Mouse (Mus musculus) lung, embryonic 14.5 days (tissue): ENCODE measurements at regions not wholly inside any gene's neighbourhood (a gene's known extent, or its start where the extent isn't known, plus 50 kb on each side); places are given as distances from the start of the nearest gene placed in this dataset.

Experiments
- ATAC-seq: fragments of 200-750 bp; cut with Nextera tagmentation; 2 replicates; pipeline ENCODE4 v1.8.0; 2017; ENCODE audit warnings: mild to moderate bottlenecking, moderate TSS enrichment, moderate library complexity; ENCODE audit not compliant: insufficient read depth
- DNase-seq: peaks from one replicate; pipeline ENCODE4 v3.0.0-alpha.2; 2015
- H3K27ac ChIP-seq: fragments of 300-500 bp; sonication (generic); 2 replicates; pipeline ENCODE4 v1.5.1; 2014; ENCODE audit warnings: low read depth, mild to moderate bottlenecking, moderate library complexity
- H3K27me3 ChIP-seq: fragments of 300-500 bp; sonication (generic); 2 replicates; pipeline ENCODE4 v1.6.1; 2014; ENCODE audit warnings: low read length, control low read depth; ENCODE audit not compliant: insufficient read depth
- H3K36me3 ChIP-seq: fragments of 300-500 bp; sonication (generic); 2 replicates; pipeline ENCODE4 v1.6.1; 2014; ENCODE audit warnings: control low read depth; ENCODE audit not compliant: insufficient read depth
- H3K4me1 ChIP-seq: fragments of 300-500 bp; sonication (generic); 2 replicates; pipeline ENCODE4 v1.6.1; 2014; ENCODE audit warnings: antibody characterized with exemption, control low read depth; ENCODE audit not compliant: insufficient read depth
- H3K4me2 ChIP-seq: fragments of 300-500 bp; sonication (generic); 2 replicates; pipeline ENCODE4 v1.6.1; 2014; ENCODE audit warnings: mild to moderate bottlenecking
- H3K4me3 ChIP-seq: fragments of 300-500 bp; sonication (generic); 2 replicates; pipeline ENCODE4 v1.5.1; 2014; ENCODE audit warnings: low read depth, low read length
- H3K9ac ChIP-seq: fragments of 300-500 bp; sonication (generic); 2 replicates; pipeline ENCODE4 v1.6.1; 2014
- H3K9me3 ChIP-seq: fragments of 300-500 bp; sonication (generic); 2 replicates; pipeline ENCODE4 v1.6.1; 2016; ENCODE audit warnings: low read depth, low read length, control low read depth
- CTCF ChIP-seq: IDR thresholded peaks from 2 replicates; pipeline ENCODE4 v1.5.1; 2016; ENCODE audit warnings: antibody characterized with exemption, low read depth
- WGBS: fragments of 180-500 bp; shearing (Covaris S2); extraction: QIAGEN DNeasy Blood & Tissue Kit; methylation state at CpG from one replicate; pipeline ENCODE4 v1.1.7; 2014; 5-methylcytosine and 5-hydroxymethylcytosine counted together

GRCm38 (mm10) chr12:25312390-25312789 is 215.4 kb upstream of the Id2 start:
- DNase-seq, result peak; percentile 66
- Histone ChIP-seq H3K4me3 (no peak overlapping the region), H3K9ac (no peak overlapping the region), H3K27me3 (no peaks in the 10 kb centered on the region), H3K4me1 (peaks cover 7% of the 10 kb centered on the region), H3K9me3 (no peaks in the 10 kb centered on the region), H3K4me2 (no peak overlapping the region), H3K27ac (peak overlapping the region; percentile 30; the same call in 1 of the 2 replicates), H3K36me3 (no peaks in the 10 kb centered on the region)
- TF ChIP-seq CTCF, result no peak
- WGBS, result 69% methylated on average over 2 of the region's 2 CpGs
- no peak for ATAC-seq

GRCm38 (mm10) chr12:25311728-25312127 is 214.8 kb upstream of the Id2 start:
- Histone ChIP-seq H3K27me3 (no peaks in the 10 kb centered on the region), H3K9ac (no peak overlapping the region), H3K4me1 (peaks cover 7% of the 10 kb centered on the region), H3K27ac (0 out of 2 replicates have a peak overlapping the region, but pooled peaks have one; percentile 30), H3K9me3 (no peaks in the 10 kb centered on the region), H3K4me3 (no peak overlapping the region), H3K36me3 (no peaks in the 10 kb centered on the region), H3K4me2 (no peak overlapping the region)
- ATAC-seq (no peak), DNase-seq (no peak)
- no peak for TF ChIP-seq CTCF
- WGBS, result 89% methylated on average over 7 of the region's 7 CpGs

GRCm38 (mm10) chr12:25310293-25310946 is 213.5 kb upstream of the Id2 start:
- ATAC-seq (peak; percentile 49; the same call in 1 of the 2 replicates), DNase-seq (peak; percentile 69)

GRCm38 (mm10) chr12:25309234-25309633 is 212.3 kb upstream of the Id2 start:
- Histone ChIP-seq H3K27ac (no peak overlapping the region), H3K27me3 (no peaks in the 10 kb centered on the region), H3K36me3 (no peaks in the 10 kb centered on the region), H3K4me1 (peaks cover 7% of the 10 kb centered on the region), H3K4me2 (no peak overlapping the region), H3K9ac (no peak overlapping the region), H3K9me3 (no peaks in the 10 kb centered on the region), H3K4me3 (no peak overlapping the region)
- no peak for TF ChIP-seq CTCF
- 95% methylated on average over 6 of the region's 6 CpGs for WGBS
- ATAC-seq, result no peak
- no peak for DNase-seq

More at GRCm38 (mm10) chr12:25310293-25310946, 213.5 kb upstream of the Id2 start:
- Histone ChIP-seq H3K9ac (no peak overlapping the region), H3K27me3 (no peaks in the 10 kb centered on the region), H3K4me3 (no peak overlapping the region), H3K9me3 (no peaks in the 10 kb centered on the region), H3K4me1 (peaks cover 7% of the 10 kb centered on the region), H3K27ac (no peak overlapping the region; the same call in 1 of the 2 replicates), H3K36me3 (no peaks in the 10 kb centered on the region), H3K4me2 (no peak overlapping the region)
- no peak for TF ChIP-seq CTCF
- WGBS, result 33% methylated on average over 6 of the region's 6 CpGs

GRCm38 (mm10) chr12:25305764-25306653 is 209.1 kb upstream of the Id2 start:
- Histone ChIP-seq H3K9me3 (no peaks in the 10 kb centered on the region), H3K4me2 (no peak overlapping the region), H3K9ac (no peak overlapping the region), H3K4me1 (peaks cover 4% of the 10 kb centered on the region; the same call in 1 of the 2 replicates), H3K27me3 (no peaks in the 10 kb centered on the region), H3K36me3 (no peaks in the 10 kb centered on the region), H3K27ac (no peak overlapping the region), H3K4me3 (no peak overlapping the region)
- WGBS, result 74% methylated on average over 12 of the region's 12 CpGs
- DNase-seq, result no peak
- no peak for ATAC-seq
- TF ChIP-seq CTCF, result no peak

DNA sequence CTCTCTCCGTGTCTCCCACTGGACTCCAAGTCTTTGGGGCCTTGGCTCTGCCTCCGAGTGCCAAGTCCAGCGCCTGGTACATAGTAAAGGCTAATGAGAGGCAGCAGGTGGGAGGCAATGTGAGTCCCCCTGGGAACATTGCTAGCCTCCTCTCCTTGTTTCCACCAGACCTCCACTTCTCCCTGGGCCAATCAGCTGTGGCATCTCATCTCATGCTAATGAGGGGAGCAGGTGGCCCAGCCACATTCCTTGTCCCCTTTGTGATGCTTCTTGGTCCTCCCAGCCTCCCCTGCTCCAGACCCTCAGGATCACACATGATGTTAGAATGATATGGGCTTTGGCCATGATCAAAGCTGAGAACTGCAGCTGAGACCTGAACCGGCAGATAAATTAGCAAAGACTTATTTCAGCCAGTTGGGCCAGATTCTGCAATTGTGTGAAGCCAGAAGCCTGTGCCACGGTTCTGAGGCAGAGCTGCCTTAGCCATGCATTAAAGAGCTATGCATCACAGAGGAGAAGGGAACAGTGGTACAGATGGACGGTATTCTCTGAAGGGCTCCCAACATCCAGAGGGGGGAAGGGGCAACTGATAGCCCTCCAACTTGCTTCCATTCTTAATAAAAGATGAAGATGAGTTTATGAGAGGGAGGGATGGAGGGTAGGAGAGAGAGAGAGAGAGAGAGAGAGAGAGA is 208.0 kb upstream of the Id2 start:
- ATAC-seq (no peak), DNase-seq (no peak)
- Histone ChIP-seq H3K4me2 (no peak overlapping the region), H3K4me1 (0 out of 2 replicates have a peak, but pooled peaks cover 3% of the 10 kb centered on the region), H3K36me3 (no peaks in the 10 kb centered on the region), H3K4me3 (no peak overlapping the region), H3K9me3 (no peaks in the 10 kb centered on the region), H3K27me3 (no peaks in the 10 kb centered on the region), H3K9ac (no peak overlapping the region), H3K27ac (no peak overlapping the region)
- 65% methylated on average over 6 of the region's 6 CpGs for WGBS
- TF ChIP-seq CTCF, result no peak
